Mouse (Mus musculus): ENCODE measurements around the gene Cntn4. TPM values are rescaled to one million over a fixed set of nuclear protein-coding genes. Genes with fewer than 3 reads are reported as not detected.

Cntn4 gene
- total RNA-seq, 2 experiments from 2014 or later = 60.9 to 64.4 TPM

DNA sequence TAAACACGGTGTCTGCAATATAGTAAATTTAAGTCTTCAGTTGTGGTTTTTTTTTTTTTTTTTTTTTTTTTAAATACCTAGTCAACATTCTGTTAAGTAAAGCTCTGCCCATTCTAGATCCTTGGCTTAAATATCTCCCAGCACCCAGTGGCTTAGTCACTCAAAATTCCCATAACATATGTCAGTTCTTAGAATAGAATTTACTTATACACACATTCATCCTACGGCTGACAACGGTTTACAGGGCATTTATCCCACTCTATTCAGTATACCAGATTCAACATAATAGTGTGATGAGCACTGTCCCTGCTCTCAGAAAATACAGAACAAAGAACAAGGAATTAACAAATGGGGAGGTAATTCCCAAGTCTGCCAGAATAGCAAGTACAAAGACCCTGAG lies 939.6 kb downstream of the Cntn4 start:
- peak in 1 of 2 experiments; percentile 6 for DNase-seq (ENCODE audit: low spot score in 2 of 2)

DNA sequence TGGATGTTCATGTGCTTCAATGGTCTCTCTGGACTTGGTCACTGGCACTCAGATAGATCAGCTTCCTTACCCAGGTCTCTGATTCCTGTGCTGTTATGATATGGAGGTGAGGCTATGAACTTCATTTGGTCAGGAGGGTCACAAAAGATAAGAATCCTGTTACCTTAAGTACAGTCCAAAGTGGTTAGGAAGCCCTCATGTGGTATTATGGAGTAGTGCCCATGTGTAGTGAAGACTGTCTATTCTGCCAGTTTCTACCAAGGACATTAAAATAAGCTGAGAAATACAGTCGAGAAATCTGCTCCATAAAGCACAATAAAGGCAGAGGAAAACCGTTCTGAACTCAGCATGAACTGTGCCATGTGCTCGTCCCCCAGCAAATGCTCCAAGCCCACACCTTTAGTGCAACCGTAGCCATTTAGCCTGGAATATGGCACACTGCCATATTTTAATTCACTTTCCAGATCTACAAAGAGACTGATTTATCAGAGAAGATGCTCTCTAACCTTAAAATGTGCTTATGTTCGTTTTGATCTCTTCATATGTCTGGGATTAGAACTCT lies 943.8 kb downstream of the Cntn4 start:
- no peak for DNase-seq (ENCODE audit: low spot score in 2 of 2)

DNA sequence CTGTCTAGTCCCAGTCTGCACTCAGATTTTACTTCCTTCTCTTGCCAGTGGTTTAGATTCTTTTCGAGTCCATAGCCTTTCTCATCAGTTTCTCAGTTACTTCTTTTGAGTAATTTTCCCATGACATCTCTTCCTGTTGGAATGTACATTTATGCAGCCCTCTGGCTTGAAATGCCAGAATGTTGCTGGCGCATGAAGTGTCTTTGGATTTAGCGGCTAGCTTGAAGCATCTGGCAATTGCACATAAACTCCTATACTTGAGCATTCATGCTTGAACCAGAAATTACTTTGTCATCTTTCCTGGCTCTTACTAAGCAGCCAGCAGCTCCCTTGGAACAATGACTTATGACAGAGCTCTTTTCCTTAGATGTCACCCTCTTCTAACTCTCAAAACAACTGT lies 965.6 kb downstream of the Cntn4 start:
- DNase-seq (ENCODE audit: low spot score in 2 of 2) = peak in 1 of 2 experiments; percentile 16

DNA sequence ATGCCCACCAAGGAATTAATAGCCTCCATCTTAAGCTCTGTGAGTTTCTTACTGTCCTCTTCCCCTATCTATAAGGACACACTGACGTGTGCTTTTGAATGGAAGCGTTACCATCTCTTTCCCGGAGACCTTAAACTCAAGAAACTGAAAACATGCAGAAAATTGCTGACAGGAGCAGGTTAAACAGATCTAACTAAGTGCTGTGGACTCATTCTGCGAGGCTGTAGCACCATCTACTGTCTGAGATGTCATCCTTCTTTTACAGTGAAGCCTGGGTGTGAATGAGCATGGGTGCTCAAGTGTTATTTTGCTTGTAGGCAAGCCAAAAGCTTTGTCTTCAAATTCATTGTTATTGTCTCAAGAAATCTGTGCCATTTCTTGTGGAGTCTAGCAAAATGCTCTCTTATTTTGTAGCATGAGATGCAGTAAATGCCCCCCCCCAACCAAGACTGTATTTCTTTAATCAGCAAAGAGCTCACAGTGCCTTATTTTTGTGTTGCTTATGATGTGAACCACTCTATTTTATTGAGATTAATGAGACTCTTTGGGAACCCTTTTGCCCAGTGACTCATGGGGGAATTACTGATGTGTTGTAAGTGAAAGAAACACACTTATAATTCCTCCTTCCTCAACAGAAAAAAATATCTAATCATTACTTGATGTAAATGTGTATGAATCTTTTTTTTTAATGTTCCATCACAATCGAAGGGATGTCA lies 968.2 kb downstream of the Cntn4 start:
- peak; percentile 59 to 64 for DNase-seq (ENCODE audit: low spot score in 2 of 2)

DNA sequence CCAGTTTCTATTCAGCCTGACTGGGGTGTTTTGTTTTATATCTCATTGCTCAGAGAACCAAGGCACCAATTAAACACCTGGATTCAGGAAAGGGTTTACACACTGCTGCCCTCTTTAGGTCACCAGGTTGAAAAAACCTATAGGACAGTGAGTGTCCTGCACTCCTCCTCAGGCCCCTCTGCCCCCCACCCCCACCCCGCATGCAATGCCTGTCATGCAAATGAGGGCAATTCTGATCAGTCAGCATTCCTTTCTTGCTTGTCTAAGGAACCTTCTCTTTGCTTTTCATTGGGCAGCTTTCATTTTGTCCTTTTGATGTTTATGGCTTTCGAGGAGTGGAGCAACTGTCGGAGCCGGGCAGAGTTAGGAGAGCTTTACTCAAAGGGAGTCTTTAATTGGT lies 969.5 kb downstream of the Cntn4 start:
- DNase-seq (ENCODE audit: low spot score in 2 of 2) = no peak

DNA sequence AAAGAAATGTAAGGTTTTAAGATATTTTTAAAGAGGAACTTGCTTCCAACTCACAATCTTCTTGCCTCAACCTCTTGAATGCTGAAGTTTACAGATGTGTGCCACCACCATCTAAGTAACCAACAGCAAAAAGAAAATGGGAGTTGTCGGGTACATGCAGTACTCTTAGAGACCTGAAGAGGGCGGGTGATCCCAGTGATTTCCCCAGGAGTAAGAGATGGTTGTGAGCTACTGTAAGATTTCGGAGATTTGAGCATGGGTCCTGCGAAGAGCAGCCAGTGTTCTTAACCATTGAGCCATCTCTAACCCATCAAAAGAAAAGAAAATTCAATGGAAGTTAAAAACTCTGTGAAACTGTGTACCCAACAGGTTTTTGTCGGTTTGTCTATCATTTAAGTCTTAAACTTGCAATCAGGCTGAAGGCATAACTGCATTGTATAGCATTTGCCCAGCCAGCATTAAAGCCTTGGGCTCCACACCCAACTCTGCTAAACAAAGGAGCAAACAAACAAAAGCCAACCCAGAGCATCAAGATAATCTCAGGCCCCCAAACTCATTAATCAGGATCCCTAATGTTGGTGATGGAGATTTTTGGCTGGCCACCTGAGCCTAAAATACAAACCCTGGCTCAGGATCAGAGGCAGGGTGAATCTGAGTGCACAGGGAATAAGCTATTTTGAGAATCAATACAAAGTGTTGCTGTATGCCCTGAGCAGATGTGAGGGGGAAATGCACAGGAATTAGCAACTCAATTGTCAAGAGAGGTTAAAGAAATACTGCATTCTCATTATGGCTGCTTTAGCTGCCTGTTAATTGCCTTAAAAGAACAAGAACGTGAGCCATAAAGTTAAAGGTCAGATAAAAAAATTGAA lies 986.6 kb downstream of the Cntn4 start:
- peak in 1 of 2 experiments; percentile 35 for DNase-seq (ENCODE audit: low spot score in 2 of 2)

DNA sequence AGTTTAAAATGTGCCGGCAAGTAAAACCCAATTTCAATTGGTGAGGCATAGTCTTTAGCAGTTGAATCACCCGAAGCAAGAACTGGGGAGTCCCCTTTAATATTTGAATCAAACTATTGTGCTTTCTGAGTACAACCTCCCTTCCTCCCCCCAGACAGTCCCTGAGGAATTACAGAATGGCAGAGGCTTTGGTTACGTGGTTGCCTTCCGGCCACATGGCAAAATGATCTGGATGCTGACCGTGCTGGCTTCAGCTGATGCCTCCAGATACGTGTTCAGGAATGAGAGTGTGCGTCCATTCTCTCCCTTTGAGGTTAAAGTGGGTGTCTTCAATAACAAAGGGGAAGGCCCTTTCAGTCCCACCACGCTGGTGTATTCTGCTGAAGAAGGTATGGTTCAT lies 998.1 kb downstream of the Cntn4 start:
- no peak for DNase-seq (ENCODE audit: low spot score in 2 of 2)

DNA sequence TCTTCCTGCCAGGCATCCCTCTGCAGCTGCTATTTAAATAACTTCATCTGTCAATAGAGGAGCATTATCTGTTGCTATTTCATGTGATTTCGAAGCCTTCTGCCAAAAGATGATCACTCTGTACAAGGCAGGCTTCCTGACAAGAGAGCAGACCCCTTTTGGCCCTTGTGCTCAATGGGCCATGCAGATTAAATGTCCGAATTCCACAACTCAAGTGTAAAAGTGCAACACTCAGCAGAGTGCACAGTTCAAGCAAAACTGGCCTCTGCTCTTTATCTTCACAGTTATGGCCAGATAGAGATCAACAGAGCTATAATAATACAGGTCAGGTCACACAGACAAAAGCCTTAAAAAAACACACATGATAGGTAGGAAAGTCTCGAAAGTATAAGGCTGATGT lies 1024.5 kb downstream of the Cntn4 start:
- DNase-seq (ENCODE audit: low spot score in 2 of 2) = no peak

DNA sequence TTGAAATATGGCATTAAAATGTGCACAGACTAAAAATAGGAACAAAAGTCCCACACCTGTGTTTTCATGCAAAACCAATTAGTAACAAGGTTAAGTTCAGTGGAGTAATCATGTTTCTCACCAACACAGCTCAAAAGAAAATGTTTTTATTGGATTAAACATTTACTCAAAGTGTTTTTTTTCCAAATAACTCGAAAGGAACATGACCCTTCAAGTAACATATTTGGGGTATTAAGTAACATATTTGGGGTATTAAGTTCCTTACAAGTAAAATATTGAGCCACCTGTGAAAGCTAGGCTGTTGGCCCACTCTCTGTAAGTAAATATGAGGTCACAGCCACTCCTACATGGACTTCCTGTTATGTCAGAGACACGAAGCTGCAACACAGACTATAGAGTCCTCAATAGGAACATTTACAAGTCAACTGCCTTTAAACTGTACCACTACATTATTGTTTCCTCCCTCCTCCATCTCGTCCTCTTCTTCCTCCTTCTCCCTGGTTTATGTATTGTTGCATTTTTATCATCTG lies 1028.1 kb downstream of the Cntn4 start:
- DNase-seq (ENCODE audit: low spot score in 2 of 2) = no peak

DNA sequence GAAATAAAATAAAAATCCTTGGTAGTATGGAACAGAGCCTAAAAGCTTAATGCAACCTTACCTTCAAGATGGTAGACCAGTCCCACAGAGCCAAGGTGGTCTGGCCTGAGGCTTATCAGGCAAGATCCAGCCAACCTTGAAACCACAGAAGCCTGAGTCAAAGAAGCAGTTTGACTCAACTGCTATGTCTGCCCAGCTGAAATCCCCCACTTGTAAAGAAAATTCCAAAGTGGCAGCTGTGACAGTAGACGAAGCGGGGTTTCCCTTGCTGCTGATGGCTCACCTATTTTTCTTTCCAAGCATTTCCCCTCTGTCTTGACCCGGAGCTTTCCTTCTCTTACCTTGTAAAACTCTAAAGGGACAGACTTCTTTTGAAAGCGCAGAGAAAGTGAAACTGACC lies 1048.2 kb downstream of the Cntn4 start:
- DNase-seq (ENCODE audit: low spot score in 2 of 2) = no peak

DNA sequence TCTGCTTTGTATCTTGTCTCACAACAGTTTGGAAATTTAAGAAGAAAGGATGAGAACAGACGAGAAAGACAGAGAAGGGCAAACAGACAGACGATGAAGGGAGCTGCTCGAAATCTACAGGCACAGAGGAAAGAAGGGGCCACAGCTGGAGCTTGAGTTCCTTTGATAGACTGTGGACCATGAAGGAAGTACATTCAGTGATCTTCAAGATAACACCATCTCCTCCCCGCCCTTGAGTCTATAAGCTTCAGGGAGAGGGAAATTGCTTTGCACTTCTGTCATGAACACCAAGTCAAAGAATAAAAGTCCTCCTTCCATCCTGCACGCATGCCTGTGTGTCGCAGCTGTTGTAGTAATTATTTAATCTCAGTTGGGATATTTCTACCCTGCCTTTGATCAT lies 1048.6 kb downstream of the Cntn4 start:
- no peak for DNase-seq (ENCODE audit: low spot score in 2 of 2)

DNA sequence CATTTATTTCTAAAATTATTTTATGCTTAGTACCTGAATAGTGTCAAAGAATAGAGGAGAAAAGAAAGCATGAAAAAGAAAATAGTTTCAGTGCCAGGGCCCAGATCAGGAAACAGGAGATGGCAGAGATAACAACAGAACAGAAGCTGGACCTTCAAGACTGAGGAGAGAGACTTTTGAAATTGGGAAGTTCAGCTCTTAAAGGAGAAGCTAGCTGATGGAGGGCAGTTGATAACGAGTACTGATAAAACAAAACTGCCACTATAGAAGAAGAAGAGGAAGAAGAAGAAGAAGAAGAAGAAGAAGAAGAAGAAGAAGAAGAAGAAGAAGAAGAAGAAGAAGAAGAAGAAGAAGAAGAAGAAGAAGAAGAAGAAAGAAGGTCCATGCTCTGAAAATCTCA lies 1050.2 kb downstream of the Cntn4 start:
- no peak for DNase-seq (ENCODE audit: low spot score in 2 of 2)

DNA sequence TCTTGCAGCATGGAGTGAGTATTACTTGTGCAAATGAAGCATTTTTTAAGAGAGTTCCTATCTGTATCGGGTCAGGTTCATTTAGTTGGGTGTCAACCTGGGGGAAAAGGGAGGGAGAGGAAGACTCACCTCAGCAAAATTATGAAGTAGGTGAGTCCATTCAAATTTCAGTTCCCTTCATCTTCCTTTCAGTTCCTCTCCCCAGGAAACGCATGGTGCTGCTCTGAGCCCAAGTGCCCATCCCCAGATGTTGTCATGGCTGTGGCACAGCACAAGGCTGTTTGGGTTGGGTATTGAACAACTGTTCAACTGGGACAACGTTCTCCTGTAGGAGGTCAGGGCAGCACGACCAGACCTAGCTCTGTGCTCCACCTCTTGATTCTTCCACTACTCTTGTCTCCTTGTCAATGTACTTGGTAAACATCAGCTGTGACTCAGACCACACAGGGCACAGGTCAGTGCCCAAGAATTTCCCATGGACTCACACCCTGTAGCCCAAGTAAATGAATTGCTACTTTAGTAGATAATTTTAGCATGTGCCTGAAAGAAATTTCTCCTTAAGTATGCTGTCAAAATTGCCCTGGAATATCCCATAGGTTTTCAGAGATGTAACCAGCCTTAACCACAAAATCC lies 1052.3 kb downstream of the Cntn4 start:
- no peak for DNase-seq (ENCODE audit: low spot score in 2 of 2)

DNA sequence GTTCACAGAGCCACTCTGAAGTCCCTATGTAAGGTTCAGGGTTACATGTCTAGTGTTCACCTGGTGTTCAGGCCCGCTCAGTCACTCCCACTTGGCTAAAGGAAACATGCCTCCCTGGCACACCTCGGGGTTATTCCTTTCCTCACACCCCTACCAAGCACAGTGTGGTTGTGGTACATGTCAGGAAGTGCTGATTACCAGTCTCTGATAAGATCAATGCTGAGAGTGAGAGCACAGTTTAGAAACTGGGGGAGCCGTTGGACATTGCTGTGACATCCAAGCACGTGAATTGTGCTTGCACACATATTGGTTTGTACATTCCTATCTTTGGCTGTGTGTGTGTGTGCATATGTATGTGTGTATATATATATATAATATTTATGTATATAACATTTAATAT lies 1055.1 kb downstream of the Cntn4 start:
- no peak for DNase-seq (ENCODE audit: low spot score in 2 of 2)

DNA sequence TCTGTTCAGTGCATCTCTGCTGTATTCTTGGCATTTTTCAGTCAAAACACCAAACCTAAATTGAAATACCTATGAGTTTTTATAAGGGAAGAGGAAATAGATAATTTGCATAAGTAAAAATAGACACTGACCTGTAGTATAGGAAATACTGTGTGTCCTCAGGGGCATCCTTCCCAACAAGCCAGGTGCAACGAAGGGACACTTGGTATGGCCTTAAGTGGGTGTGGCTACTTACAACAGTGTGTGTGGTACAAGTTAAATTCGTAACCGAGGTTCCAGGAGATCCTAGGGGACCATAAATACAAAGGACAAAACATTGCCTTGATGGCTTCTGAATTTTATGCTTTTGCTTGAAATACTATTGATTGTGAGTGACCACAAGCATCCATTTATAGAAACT lies 1060.8 kb downstream of the Cntn4 start:
- no peak for DNase-seq (ENCODE audit: low spot score in 2 of 2)

DNA sequence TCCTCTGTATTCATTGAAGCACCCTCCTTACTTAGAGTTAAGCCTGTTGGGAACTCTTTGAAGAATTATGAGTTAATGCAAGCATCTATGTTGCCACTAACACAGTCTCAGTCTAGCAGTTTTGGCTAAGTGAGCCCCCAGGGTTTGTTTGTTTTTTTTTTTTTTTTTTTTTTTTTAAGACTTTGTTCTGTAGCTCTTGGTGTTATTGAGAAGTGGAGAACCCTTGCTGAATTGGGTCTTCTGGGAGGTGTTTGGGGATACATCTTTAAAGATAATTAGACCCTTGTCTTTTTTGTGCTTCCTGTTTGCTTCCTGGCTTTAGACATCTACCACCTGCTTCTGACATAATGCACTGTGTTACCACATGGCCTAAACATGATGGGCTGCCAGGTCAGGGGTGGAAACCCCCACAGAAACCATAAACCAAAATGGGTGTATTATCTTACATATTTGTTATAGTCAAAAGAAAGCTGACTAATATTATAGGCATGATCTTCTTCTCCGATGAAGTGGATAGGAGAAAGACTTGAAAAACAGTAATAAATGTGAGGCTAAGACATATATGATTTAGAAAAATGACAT lies 1062.9 kb downstream of the Cntn4 start:
- no peak for DNase-seq (ENCODE audit: low spot score in 2 of 2)

DNA sequence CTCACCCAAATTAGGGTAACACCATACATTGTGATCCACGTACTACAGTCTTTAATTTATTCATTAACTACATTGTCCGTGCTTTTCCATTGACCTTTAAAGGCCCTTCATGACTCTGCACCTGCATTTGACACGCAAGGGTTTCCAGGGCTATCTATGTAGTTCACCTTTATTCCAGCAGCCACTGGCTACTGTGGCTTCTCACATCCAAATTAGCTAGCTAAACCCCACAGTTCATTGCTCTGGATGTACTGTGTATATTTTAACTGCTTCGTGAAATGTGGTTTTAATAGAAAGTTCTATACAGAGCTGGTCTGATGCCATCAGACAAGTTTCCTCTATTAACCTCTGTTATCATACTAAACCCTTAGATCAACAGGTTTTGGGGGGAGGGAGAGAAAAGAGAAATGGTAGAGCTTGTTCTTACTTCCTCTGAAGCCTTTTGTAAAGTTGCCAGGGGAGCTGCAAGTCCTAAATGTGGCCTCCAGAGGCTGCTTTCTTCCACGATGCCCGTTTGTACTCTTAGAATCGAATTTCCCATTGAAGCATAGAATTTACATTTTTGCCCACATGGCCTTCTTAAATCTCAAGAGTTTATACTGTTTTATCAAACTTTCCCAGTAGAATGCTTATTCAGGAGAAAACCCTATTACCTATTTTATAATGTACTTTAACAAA lies 1066.2 kb downstream of the Cntn4 start:
- DNase-seq (ENCODE audit: low spot score in 2 of 2) = no peak

DNA sequence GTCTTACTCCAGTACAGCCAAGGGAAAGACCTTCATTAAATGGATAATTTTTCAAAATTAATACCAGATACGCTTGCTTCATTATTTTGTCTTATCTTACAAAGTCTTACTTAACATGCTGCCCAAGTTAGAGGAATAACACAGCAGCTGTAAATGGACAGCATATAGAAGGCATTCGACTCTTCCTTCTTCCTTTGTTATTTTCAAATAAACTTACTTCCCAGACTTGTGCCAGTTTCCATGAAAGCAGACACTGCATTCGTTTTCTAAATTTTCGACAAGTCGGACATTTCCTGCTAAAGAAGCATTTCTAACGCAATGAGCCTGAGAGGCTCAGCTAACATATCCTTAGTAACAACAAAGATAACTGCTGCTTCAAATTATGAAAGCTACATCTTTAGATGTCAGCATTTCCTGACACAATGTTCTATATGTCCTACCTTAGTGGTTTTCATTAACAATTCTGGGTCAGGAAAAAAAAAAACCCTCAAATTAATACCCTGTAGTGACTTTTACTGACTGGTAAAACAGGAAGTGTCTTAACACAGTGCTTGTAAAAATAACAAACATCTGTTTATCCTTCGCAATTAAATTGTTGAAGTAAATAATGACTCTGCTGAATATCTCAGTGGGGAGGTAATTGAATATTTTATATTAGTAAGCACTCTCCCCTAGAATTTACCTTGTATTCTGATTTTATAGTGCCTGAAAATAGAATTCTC lies 1068.4 kb downstream of the Cntn4 start:
- DNase-seq (ENCODE audit: low spot score in 2 of 2) = no peak

DNA sequence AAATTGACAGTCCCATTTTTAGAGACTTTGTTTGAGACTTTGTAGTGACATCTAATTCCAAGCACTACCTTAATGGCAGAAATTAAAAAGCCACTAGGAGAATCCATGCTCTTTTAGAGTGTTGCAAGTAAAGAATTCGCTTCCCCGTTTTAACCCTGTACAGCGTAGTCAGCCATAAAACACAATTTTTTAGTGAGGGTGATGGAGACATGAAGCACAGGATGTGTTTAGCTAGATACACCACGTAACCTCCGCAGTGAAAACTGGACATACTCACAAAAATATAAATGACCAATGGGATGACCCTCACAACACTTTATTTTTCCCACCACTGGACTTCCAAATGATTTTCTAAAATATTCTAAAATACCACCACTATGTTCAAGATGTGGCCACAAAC lies 1069.8 kb downstream of the Cntn4 start:
- no peak for DNase-seq (ENCODE audit: low spot score in 2 of 2)

DNA sequence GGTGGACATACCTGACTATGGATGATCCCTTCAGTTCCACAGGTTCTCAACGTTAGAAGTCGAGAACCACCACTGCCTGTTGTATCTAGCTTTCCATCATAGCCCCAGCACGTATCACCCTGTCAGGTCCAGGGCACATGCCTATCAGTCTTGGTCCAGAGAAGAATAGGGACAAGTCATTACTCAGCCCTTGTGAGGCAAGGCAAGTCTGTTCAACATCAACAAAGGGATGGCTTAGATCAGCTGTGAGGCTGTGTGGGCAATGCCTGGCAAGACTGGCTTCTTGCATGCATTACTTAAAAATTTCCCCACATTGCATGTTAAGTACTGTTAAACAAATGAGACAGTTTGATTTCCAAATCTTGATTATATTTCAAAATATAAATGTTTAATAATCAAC lies 1070.3 kb downstream of the Cntn4 start:
- DNase-seq (ENCODE audit: low spot score in 2 of 2) = no peak
